Mouse (Mus musculus): ENCODE results near the gene Obp2a.
"Not testable (repeated sequence)": the region's sequence is repeated elsewhere in the genome, so short reads cannot be mapped to it uniquely, and the experiment has no call there.

Gene Obp2a

GRCm38 (mm10) chr2:25709791-25710190 is 9.9 kb downstream of the Obp2a start:
- DNase-seq (ENCODE audit: low spot score in 2 of 2) = not testable (repeated sequence)

GRCm38 (mm10) chr2:25711641-25712040 is 11.8 kb downstream of the Obp2a start:
- not testable (repeated sequence) for DNase-seq (ENCODE audit: low spot score in 2 of 2)

GRCm38 (mm10) chr2:25717222-25717621 is 17.4 kb downstream of the Obp2a start:
- no peak for DNase-seq (ENCODE audit: low spot score in 2 of 2)

GRCm38 (mm10) chr2:25733199-25733930 is 33.5 kb downstream of the Obp2a start:
- no peak for DNase-seq (ENCODE audit: low spot score in 2 of 2)

- not testable (repeated sequence) for DNase-seq (ENCODE audit: low spot score in 2 of 2)
Observed at GRCm38 (mm10) chr2:25736709-25737108, 36.9 kb downstream of the Obp2a start, which contains the start of gene Obp2b. TSS of gene Obp2b (plus strand) at chr2:25737009.

GRCm38 (mm10) chr2:25741671-25742070 is 41.8 kb downstream of the Obp2a start:
- no peak for DNase-seq (ENCODE audit: low spot score in 2 of 2)

All from urinary bladder, adult 18-20 months (tissue).